Mouse (Mus musculus) liver, adult 2 months (tissue): ENCODE measurements around the gene Ttc12.

ENCODE experiments used
- CTCF ChIP-seq: fragments of 200-500 bp; IDR thresholded peaks from 2 replicates; pipeline ENCODE4 v1.5.1; 2011; ENCODE audit warnings: low read depth, low read length, control low read depth
- POLR2A ChIP-seq: fragments of 200-500 bp; IDR thresholded peaks from 2 replicates; pipeline ENCODE4 v1.6.1; 2011; ENCODE audit warnings: low read length, control low read depth; ENCODE audit not compliant: insufficient read depth; ENCODE audit errors: extremely low read depth

DNA sequence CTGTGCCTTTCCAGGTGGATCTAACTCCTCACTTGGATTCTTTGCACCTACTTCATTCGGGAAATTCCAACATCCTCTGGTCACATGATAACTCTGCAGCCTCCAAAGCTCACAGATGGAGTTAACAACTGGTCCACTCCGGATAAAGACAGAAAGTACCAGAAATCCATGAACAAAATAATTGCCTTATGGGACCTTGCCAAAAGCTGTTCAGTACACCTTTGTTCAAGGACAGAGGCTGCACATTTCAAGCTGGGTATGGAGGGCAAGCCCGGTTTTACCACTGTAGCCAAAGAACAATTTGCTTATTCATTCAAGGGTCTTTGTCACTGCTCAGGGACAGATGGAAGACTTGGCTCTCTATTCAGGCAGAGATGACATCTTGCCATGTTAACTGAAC lies 43.4 kb downstream of the Ttc12 start:
- no peak for TF ChIP-seq CTCF
- TF ChIP-seq POLR2A, result no peak
